Mouse (Mus musculus): ENCODE measurements at regions not wholly inside any gene's neighbourhood (a gene's known extent, or its start where the extent isn't known, plus 50 kb on each side); places are given as distances from the start of the nearest gene placed in this dataset.

DNA sequence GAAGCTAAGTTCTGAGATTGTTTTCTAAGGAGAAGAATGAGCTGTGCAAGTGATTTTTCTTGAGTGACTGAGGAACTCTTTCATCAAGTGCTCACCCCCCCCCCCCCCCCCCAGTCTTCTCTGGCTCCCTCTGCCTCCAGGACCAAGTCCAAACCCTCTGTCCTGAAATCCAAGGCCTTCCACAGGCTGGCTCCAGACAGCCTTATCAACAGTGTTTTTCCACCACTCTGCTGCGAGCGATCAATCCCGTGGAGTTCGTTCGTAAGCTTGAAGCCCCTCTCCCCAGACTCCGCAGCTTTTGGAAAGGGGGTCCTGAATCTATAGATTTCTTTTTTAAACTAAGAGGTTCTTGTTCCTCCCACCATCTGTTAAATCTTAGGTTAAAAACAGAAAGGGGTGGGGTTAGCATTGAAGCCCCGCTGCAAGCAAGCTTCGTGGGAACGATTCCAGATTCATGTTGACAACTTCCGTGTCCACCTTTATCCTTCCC is 146.1 kb downstream of the Pah start:
- no peak overlapping the region for H3K4me3 ChIP-seq (ENCODE audit: low read depth, low read length)
- TF ChIP-seq CTCF (IDR thresholded peaks at IDR 0.05): no peak
- H3K4me2 ChIP-seq (ENCODE audit: low read depth, low read length, poor library complexity, severe bottlenecking): no peak overlapping the region
- 89% methylated on average over 10 of the region's 10 CpGs for WGBS
- no peaks in the 10 kb centered on the region for H3K27me3 ChIP-seq (ENCODE audit: insufficient read depth, low read length)
- ATAC-seq (ENCODE audit: low FRiP score): no peak
- no peak overlapping the region for H3K27ac ChIP-seq (ENCODE audit: low read depth, low read length)
- DNase-seq (ENCODE audit: low spot score): no peak
- H3K9me3 ChIP-seq (ENCODE audit: low read length): no peaks in the 10 kb centered on the region
- H3K36me3 ChIP-seq (ENCODE audit: insufficient read depth, low read length): no peaks in the 10 kb centered on the region
- H3K9ac ChIP-seq (replicated peaks; ENCODE audit: low read length, poor library complexity, severe bottlenecking): no peak overlapping the region
- H3K4me1 ChIP-seq (ENCODE audit: insufficient read depth, low read length): no peaks in the 10 kb centered on the region

DNA sequence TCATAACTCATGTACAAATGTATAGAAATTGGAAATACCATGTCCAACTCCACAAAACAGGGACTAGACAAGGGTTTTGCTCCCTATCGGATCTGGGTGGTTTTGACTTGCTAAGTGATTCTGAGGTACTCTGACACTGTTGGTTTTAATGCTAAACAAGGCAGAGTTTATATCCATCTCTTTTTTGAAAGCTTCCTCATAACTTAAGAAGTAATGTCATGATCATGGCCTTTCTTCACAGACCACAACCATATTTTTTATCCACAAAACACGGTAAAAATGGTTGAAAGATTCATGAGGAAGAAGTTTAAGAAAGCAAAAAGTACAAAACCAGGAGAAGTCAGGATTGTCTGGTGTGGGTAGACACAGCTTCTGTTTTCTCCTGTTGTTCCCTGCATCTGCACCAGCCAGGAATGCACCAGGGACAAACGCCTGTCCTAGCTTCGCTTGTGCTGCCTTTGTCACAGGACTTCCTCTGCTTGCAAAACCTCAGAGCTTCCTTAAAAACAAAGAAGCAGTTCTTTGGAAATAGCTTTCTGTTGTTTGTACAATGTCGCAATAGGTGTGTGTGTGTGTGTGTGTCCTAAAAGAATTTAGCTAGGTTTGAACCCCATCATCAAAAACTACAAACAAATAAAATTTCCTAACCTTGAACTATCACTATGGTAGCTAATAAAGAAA is 153.3 kb downstream of the Pah start:
- Histone ChIP-seq H3K4me3 (ENCODE audit: low read depth, low read length) (no peak overlapping the region), H3K27ac (ENCODE audit: low read depth, low read length) (no peak overlapping the region), H3K4me1 (ENCODE audit: insufficient read depth, low read length) (no peaks in the 10 kb centered on the region), H3K9ac (replicated peaks; ENCODE audit: low read length, poor library complexity, severe bottlenecking) (no peak overlapping the region), H3K4me2 (ENCODE audit: low read depth, low read length, poor library complexity, severe bottlenecking) (no peak overlapping the region), H3K27me3 (ENCODE audit: insufficient read depth, low read length) (no peaks in the 10 kb centered on the region), H3K9me3 (ENCODE audit: low read length) (no peaks in the 10 kb centered on the region), H3K36me3 (ENCODE audit: insufficient read depth, low read length) (no peaks in the 10 kb centered on the region)
- no peak for TF ChIP-seq CTCF (IDR thresholded peaks at IDR 0.05)
- DNase-seq (ENCODE audit: low spot score) (no peak), ATAC-seq (ENCODE audit: low FRiP score) (no peak)
- WGBS: 80% methylated on average over 5 of the region's 5 CpGs

DNA sequence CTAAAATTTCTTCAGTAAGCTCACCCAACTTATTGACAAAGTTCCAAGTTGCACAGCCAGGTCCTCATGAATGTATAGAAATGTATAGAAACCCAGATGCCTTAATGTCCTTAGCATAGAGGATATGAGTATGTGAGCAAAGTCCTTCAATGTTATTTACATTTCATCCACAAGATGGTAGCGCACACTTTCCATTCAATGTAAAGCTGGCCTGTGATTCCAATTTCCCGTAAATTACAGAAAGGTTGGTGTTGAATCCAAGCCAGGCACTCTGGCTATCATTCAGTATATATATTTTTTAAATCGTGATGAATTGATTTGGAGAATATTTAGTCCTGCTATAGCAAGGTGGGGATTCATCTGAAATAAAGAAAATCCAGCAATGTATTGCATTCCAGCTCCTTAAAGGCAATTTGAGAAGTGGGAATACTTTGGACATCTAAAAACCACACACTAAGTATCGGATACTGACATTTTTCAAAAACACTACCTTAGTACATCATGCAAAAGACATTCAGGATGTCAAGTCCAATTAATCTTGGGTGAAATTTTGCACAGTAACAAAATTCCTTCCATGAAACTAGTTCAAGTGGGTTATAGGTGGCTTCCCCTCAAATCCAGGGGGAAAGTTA is 154.6 kb downstream of the Pah start:
- Histone ChIP-seq H3K9me3 (ENCODE audit: low read length) (no peaks in the 10 kb centered on the region), H3K9ac (replicated peaks; ENCODE audit: low read length, poor library complexity, severe bottlenecking) (no peak overlapping the region), H3K4me2 (ENCODE audit: low read depth, low read length, poor library complexity, severe bottlenecking) (no peak overlapping the region), H3K4me3 (ENCODE audit: low read depth, low read length) (no peak overlapping the region), H3K27me3 (ENCODE audit: insufficient read depth, low read length) (no peaks in the 10 kb centered on the region), H3K4me1 (ENCODE audit: insufficient read depth, low read length) (no peaks in the 10 kb centered on the region), H3K27ac (ENCODE audit: low read depth, low read length) (no peak overlapping the region), H3K36me3 (ENCODE audit: insufficient read depth, low read length) (no peaks in the 10 kb centered on the region)
- ATAC-seq (ENCODE audit: low FRiP score) (no peak), DNase-seq (ENCODE audit: low spot score) (peak; percentile 55)
- peak; percentile 78 for TF ChIP-seq CTCF (IDR thresholded peaks at IDR 0.05)
- WGBS: 66% methylated on average over 4 of the region's 4 CpGs

DNA sequence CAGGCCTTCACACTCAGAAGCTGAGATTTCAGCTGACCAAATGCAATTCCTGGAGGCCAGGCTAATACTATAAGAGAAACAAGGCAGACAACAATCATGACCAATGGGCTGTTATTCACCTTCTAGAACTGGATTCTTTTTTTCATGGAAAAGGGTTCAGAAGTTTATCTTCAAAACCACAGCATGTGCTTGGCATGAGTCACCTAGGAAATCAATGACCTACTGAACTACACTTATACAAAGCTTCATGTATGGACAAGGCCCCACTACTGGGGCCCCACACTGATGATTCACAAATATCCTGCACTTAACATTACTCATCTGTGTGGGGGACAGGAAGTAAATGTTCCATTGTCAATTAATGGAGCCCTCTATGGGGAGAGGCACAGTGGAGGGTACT is 157.4 kb downstream of the Pah start:
- DNase-seq (ENCODE audit: low spot score) (no peak), ATAC-seq (ENCODE audit: low FRiP score) (no peak)
- Histone ChIP-seq H3K36me3 (ENCODE audit: insufficient read depth, low read length) (no peaks in the 10 kb centered on the region), H3K4me2 (ENCODE audit: low read depth, low read length, poor library complexity, severe bottlenecking) (no peak overlapping the region), H3K27ac (ENCODE audit: low read depth, low read length) (no peak overlapping the region), H3K9ac (replicated peaks; ENCODE audit: low read length, poor library complexity, severe bottlenecking) (no peak overlapping the region), H3K9me3 (ENCODE audit: low read length) (no peaks in the 10 kb centered on the region), H3K4me1 (ENCODE audit: insufficient read depth, low read length) (no peaks in the 10 kb centered on the region), H3K27me3 (ENCODE audit: insufficient read depth, low read length) (no peaks in the 10 kb centered on the region), H3K4me3 (ENCODE audit: low read depth, low read length) (no peak overlapping the region)
- no peak for TF ChIP-seq CTCF (IDR thresholded peaks at IDR 0.05)

DNA sequence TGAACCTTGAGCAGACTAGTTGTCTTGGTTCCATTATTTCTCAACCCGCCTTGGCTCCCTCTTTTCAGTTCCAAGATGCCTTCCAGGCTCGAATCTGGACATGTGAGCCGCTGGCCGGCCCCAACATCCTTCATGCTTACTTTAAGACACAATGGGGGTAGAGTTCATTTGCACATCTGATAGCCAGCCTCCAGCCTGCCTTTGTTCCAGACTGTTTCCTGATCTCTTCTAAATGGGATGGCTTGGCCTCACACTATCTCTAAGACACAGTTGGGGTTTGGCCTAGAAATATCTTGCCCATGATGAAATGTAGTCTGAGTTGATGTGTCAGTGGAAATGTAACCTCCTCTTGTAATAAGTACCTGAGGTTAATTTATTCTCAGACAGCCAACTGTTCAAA is 164.7 kb downstream of the Pah start:
- H3K9me3 ChIP-seq (ENCODE audit: low read length): no peaks in the 10 kb centered on the region
- H3K4me2 ChIP-seq (ENCODE audit: low read depth, low read length, poor library complexity, severe bottlenecking): no peak overlapping the region
- no peak overlapping the region for H3K9ac ChIP-seq (replicated peaks; ENCODE audit: low read length, poor library complexity, severe bottlenecking)
- no peaks in the 10 kb centered on the region for H3K36me3 ChIP-seq (ENCODE audit: insufficient read depth, low read length)
- ATAC-seq (ENCODE audit: low FRiP score) (no peak), DNase-seq (ENCODE audit: low spot score) (no peak)
- no peak overlapping the region for H3K4me3 ChIP-seq (ENCODE audit: low read depth, low read length)
- no peak overlapping the region for H3K27ac ChIP-seq (ENCODE audit: low read depth, low read length)
- no peaks in the 10 kb centered on the region for H3K27me3 ChIP-seq (ENCODE audit: insufficient read depth, low read length)
- TF ChIP-seq CTCF (IDR thresholded peaks at IDR 0.05): no peak
- no peaks in the 10 kb centered on the region for H3K4me1 ChIP-seq (ENCODE audit: insufficient read depth, low read length)
- WGBS: 42% methylated on average over 4 of the region's 4 CpGs

DNA sequence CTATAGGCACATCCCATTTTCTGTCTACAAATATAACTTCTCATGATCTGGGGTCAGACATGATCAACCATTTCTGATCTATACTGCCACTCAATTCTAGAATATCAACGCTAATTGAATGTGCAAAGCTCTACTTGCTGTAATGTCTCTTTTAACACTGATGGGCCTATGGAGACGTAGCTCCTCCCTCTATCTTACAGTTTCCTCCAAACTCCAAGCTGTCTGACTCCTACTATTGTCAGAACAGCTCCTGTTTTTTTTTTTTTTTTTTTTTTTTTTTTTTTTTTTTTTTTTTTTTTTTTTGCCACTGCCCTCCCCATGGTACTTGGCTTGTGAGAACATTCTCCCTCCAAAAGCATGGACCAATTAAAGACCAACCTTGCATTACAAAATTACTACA is 165.2 kb downstream of the Pah start:
- WGBS: 88% methylated on average over 2 of the region's 2 CpGs
- no peak overlapping the region for H3K4me2 ChIP-seq (ENCODE audit: low read depth, low read length, poor library complexity, severe bottlenecking)
- no peaks in the 10 kb centered on the region for H3K36me3 ChIP-seq (ENCODE audit: insufficient read depth, low read length)
- H3K9ac ChIP-seq (replicated peaks; ENCODE audit: low read length, poor library complexity, severe bottlenecking): no peak overlapping the region
- no peaks in the 10 kb centered on the region for H3K27me3 ChIP-seq (ENCODE audit: insufficient read depth, low read length)
- no peak for TF ChIP-seq CTCF (IDR thresholded peaks at IDR 0.05)
- no peaks in the 10 kb centered on the region for H3K9me3 ChIP-seq (ENCODE audit: low read length)
- no peaks in the 10 kb centered on the region for H3K4me1 ChIP-seq (ENCODE audit: insufficient read depth, low read length)
- H3K4me3 ChIP-seq (ENCODE audit: low read depth, low read length): no peak overlapping the region
- ATAC-seq (ENCODE audit: low FRiP score) (no peak), DNase-seq (ENCODE audit: low spot score) (no peak)
- no peak overlapping the region for H3K27ac ChIP-seq (ENCODE audit: low read depth, low read length)
